Mouse (Mus musculus): ENCODE results near the gene Rhoq. TPM values are rescaled to one million over a fixed set of nuclear protein-coding genes. Genes with fewer than 3 reads are reported as not detected.

The Rhoq gene
- polyA plus RNA-seq, 1 experiment from 2014 or later, result 18.2 TPM

GRCm38 (mm10) chr17:86973097-86973496 is 10.2 kb downstream of the Rhoq start:
- ATAC-seq (ENCODE audit: insufficient number of reproducible peaks, insufficient read depth, low FRiP score, low TSS enrichment, low read depth), result no peak
- Histone ChIP-seq H3K27me3 (no peaks in the 10 kb centered on the region), H3K4me2 (no peak overlapping the region), H3K27ac (no peak overlapping the region), H3K4me3 (no peak overlapping the region), H3K9ac (no peak overlapping the region), H3K4me1 (peaks cover 21% of the 10 kb centered on the region), H3K36me3 (peaks cover 54% of the 10 kb centered on the region), H3K9me3 (no peaks in the 10 kb centered on the region)
- 93% methylated on average over 2 of the region's 2 CpGs for WGBS

GRCm38 (mm10) chr17:86976387-86976786 is 13.5 kb downstream of the Rhoq start:
- ATAC-seq (ENCODE audit: insufficient number of reproducible peaks, insufficient read depth, low FRiP score, low TSS enrichment, low read depth), result no peak
- Histone ChIP-seq H3K4me1 (peaks cover 3% of the 10 kb centered on the region; the same call in 1 of the 2 replicates), H3K4me3 (no peak overlapping the region), H3K36me3 (peaks cover 60% of the 10 kb centered on the region), H3K27ac (no peak overlapping the region), H3K4me2 (no peak overlapping the region), H3K9me3 (no peaks in the 10 kb centered on the region), H3K27me3 (no peaks in the 10 kb centered on the region), H3K9ac (no peak overlapping the region)
- WGBS, result 70% methylated on average over 10 of the region's 10 CpGs

- no peaks in the 10 kb centered on the region for H3K27me3 ChIP-seq
- 0 out of 2 replicates have a peak, but pooled peaks cover under 1% of the 10 kb centered on the region for H3K4me1 ChIP-seq
- H3K9ac ChIP-seq, result no peak overlapping the region
- no peak overlapping the region for H3K4me2 ChIP-seq
- H3K4me3 ChIP-seq, result no peak overlapping the region
- H3K27ac ChIP-seq, result no peak overlapping the region
- ATAC-seq (ENCODE audit: insufficient number of reproducible peaks, insufficient read depth, low FRiP score, low TSS enrichment, low read depth), result no peak
- H3K9me3 ChIP-seq, result no peaks in the 10 kb centered on the region
- peaks cover 64% of the 10 kb centered on the region for H3K36me3 ChIP-seq
- 88% methylated on average over 6 of the region's 6 CpGs for WGBS
These were observed 15.6 kb downstream of the Rhoq start for GRCm38 (mm10) chr17:86978496-86978895.

GRCm38 (mm10) chr17:86981205-86981604 is 18.3 kb downstream of the Rhoq start:
- Histone ChIP-seq H3K4me1 (no peaks in the 10 kb centered on the region), H3K36me3 (peaks cover 47% of the 10 kb centered on the region), H3K4me3 (no peak overlapping the region), H3K4me2 (no peak overlapping the region), H3K9ac (no peak overlapping the region), H3K9me3 (no peaks in the 10 kb centered on the region), H3K27me3 (no peaks in the 10 kb centered on the region), H3K27ac (no peak overlapping the region)
- WGBS, result 82% methylated on average over 1 of the region's 1 CpGs
- no peak for ATAC-seq (ENCODE audit: insufficient number of reproducible peaks, insufficient read depth, low FRiP score, low TSS enrichment, low read depth)

GRCm38 (mm10) chr17:86981701-86982100 is 18.8 kb downstream of the Rhoq start:
- Histone ChIP-seq H3K9me3 (no peaks in the 10 kb centered on the region), H3K4me2 (no peak overlapping the region), H3K9ac (no peak overlapping the region), H3K4me3 (no peak overlapping the region), H3K36me3 (peaks cover 44% of the 10 kb centered on the region), H3K27ac (no peak overlapping the region), H3K27me3 (no peaks in the 10 kb centered on the region), H3K4me1 (peaks cover 4% of the 10 kb centered on the region)
- no peak for ATAC-seq (ENCODE audit: insufficient number of reproducible peaks, insufficient read depth, low FRiP score, low TSS enrichment, low read depth)
- 98% methylated on average over 2 of the region's 2 CpGs for WGBS

GRCm38 (mm10) chr17:86982497-86982896 is 19.6 kb downstream of the Rhoq start:
- WGBS, result 69% methylated on average over 9 of the region's 9 CpGs
- Histone ChIP-seq H3K9me3 (no peaks in the 10 kb centered on the region), H3K4me3 (no peak overlapping the region), H3K27me3 (no peaks in the 10 kb centered on the region), H3K27ac (no peak overlapping the region), H3K36me3 (peaks cover 44% of the 10 kb centered on the region), H3K9ac (no peak overlapping the region), H3K4me2 (no peak overlapping the region), H3K4me1 (peaks cover 10% of the 10 kb centered on the region)
- no peak for ATAC-seq (ENCODE audit: insufficient number of reproducible peaks, insufficient read depth, low FRiP score, low TSS enrichment, low read depth)

GRCm38 (mm10) chr17:86986449-86987138 is 23.7 kb downstream of the Rhoq start:
- Histone ChIP-seq H3K4me3 (no peak overlapping the region), H3K27me3 (no peaks in the 10 kb centered on the region), H3K9ac (no peak overlapping the region), H3K4me1 (peaks cover 18% of the 10 kb centered on the region), H3K27ac (no peak overlapping the region), H3K4me2 (no peak overlapping the region), H3K36me3 (peaks cover 17% of the 10 kb centered on the region), H3K9me3 (no peaks in the 10 kb centered on the region)
- 53% methylated on average over 17 of the region's 17 CpGs for WGBS
- no peak for ATAC-seq (ENCODE audit: insufficient number of reproducible peaks, insufficient read depth, low FRiP score, low TSS enrichment, low read depth)

GRCm38 (mm10) chr17:86988161-86988560 is 25.3 kb downstream of the Rhoq start:
- WGBS, result 85% methylated on average over 5 of the region's 5 CpGs
- H3K27ac ChIP-seq, result no peak overlapping the region
- no peak for ATAC-seq (ENCODE audit: insufficient number of reproducible peaks, insufficient read depth, low FRiP score, low TSS enrichment, low read depth)
- no peaks in the 10 kb centered on the region for H3K27me3 ChIP-seq
- no peaks in the 10 kb centered on the region for H3K9me3 ChIP-seq
- H3K4me1 ChIP-seq, result peaks cover 19% of the 10 kb centered on the region
- no peak overlapping the region for H3K4me3 ChIP-seq
- no peak overlapping the region for H3K9ac ChIP-seq
- no peak overlapping the region for H3K4me2 ChIP-seq
- H3K36me3 ChIP-seq, result peaks cover 6% of the 10 kb centered on the region

GRCm38 (mm10) chr17:86988601-86989184 is 25.8 kb downstream of the Rhoq start:
- 0 out of 2 replicates have a peak, but pooled peaks have one; percentile 10 for ATAC-seq (ENCODE audit: insufficient number of reproducible peaks, insufficient read depth, low FRiP score, low TSS enrichment, low read depth)
- Histone ChIP-seq H3K36me3 (peaks cover 3% of the 10 kb centered on the region), H3K4me2 (no peak overlapping the region), H3K9ac (no peak overlapping the region), H3K4me3 (no peak overlapping the region), H3K9me3 (no peaks in the 10 kb centered on the region), H3K4me1 (peaks cover 19% of the 10 kb centered on the region), H3K27me3 (no peaks in the 10 kb centered on the region), H3K27ac (no peak overlapping the region)
- 66% methylated on average over 6 of the region's 6 CpGs for WGBS

- Histone ChIP-seq H3K9me3 (no peaks in the 10 kb centered on the region), H3K4me2 (no peak overlapping the region), H3K9ac (no peak overlapping the region), H3K4me3 (no peak overlapping the region), H3K27ac (no peak overlapping the region), H3K36me3 (no peaks in the 10 kb centered on the region; the same call in 1 of the 2 replicates), H3K27me3 (no peaks in the 10 kb centered on the region), H3K4me1 (peaks cover 19% of the 10 kb centered on the region)
- ATAC-seq (ENCODE audit: insufficient number of reproducible peaks, insufficient read depth, low FRiP score, low TSS enrichment, low read depth), result no peak
- WGBS, result 84% methylated on average over 8 of the region's 8 CpGs
These were observed 28.4 kb downstream of the Rhoq start for GRCm38 (mm10) chr17:86991306-86991705.

GRCm38 (mm10) chr17:86997323-86997722 is 34.4 kb downstream of the Rhoq start:
- Histone ChIP-seq H3K9me3 (no peaks in the 10 kb centered on the region), H3K27ac (no peak overlapping the region)
- WGBS, result 86% methylated on average over 6 of the region's 6 CpGs

GRCm38 (mm10) chr17:87008950-87009349 is 46.1 kb downstream of the Rhoq start:
- Histone ChIP-seq H3K4me3 (no peak overlapping the region), H3K9me3 (no peaks in the 10 kb centered on the region), H3K9ac (no peak overlapping the region), H3K4me2 (no peak overlapping the region), H3K4me1 (no peaks in the 10 kb centered on the region; the same call in 1 of the 2 replicates), H3K27me3 (no peaks in the 10 kb centered on the region), H3K27ac (no peak overlapping the region), H3K36me3 (peaks cover 15% of the 10 kb centered on the region)
- 84% methylated on average over 3 of the region's 3 CpGs for WGBS
- ATAC-seq (ENCODE audit: insufficient number of reproducible peaks, insufficient read depth, low FRiP score, low TSS enrichment, low read depth), result no peak

More at GRCm38 (mm10) chr17:86997323-86997722, 34.4 kb downstream of the Rhoq start:
- Histone ChIP-seq H3K27me3 (no peaks in the 10 kb centered on the region), H3K4me2 (no peak overlapping the region), H3K9ac (no peak overlapping the region), H3K4me3 (no peak overlapping the region), H3K36me3 (peaks cover 29% of the 10 kb centered on the region), H3K4me1 (no peaks in the 10 kb centered on the region)
- ATAC-seq (ENCODE audit: insufficient number of reproducible peaks, insufficient read depth, low FRiP score, low TSS enrichment, low read depth), result no peak
